Mouse (Mus musculus) MEL (cell line): Measurements from ENCODE around the gene Ap5z1. TPM values are rescaled to one million over a fixed set of nuclear protein-coding genes. Genes with fewer than 3 reads are reported as not detected.

Experiments used
- DNase-seq: peaks from one replicate; pipeline ENCODE4 v3.0.0; 2011; ENCODE audit warnings: low read depth, low spot score
- H3K27ac ChIP-seq: 2 replicates; pipeline ENCODE4 v1.5.1; 2012; ENCODE audit warnings: low read depth, mild to moderate bottlenecking, control low read depth, low read length, moderate library complexity; ENCODE audit not compliant: control insufficient read depth
- H3K27me3 ChIP-seq, 2 experiments: fragments of 150-350 bp in 1 of 2; sonication (generic) in 1 of 2; 2 replicates each; pipeline ENCODE4 v1.6.1; 2012; ENCODE audit warnings: low read length in 2 of 2, mild to moderate bottlenecking in 2 of 2, improper control_type of control experiment in 1 of 2, moderate library complexity in 1 of 2; ENCODE audit not compliant: insufficient read depth in 2 of 2, control insufficient read depth in 1 of 2
- H3K36me3 ChIP-seq, 2 experiments: 2 replicates each; pipeline ENCODE4 v1.6.1; 2012 to 2014; ENCODE audit warnings: low read length in 2 of 2, improper control_type of control experiment in 1 of 2, inconsistent platforms in 1 of 2, mild to moderate bottlenecking in 1 of 2; ENCODE audit not compliant: insufficient read depth in 2 of 2, control insufficient read depth in 1 of 2
- H3K4me1 ChIP-seq, 2 experiments: fragments of 150-350 bp in 1 of 2; sonication (generic) in 1 of 2; 2 replicates each; pipeline ENCODE4 v1.6.1; 2012; ENCODE audit warnings: low read length in 2 of 2, improper control_type of control experiment in 1 of 2, mild to moderate bottlenecking in 1 of 2; ENCODE audit not compliant: insufficient read depth in 2 of 2, control insufficient read depth in 1 of 2
- H3K4me3 ChIP-seq, 2 experiments: fragments of 150-350 bp in 1 of 2; sonication (generic) in 1 of 2; 2 replicates each; pipeline ENCODE4 v1.5.1; 2012; ENCODE audit warnings: low read depth in 2 of 2, low read length in 2 of 2, mild to moderate bottlenecking in 2 of 2, moderate library complexity in 2 of 2, control low read depth in 1 of 2, improper control_type of control experiment in 1 of 2; ENCODE audit not compliant: control insufficient read depth in 1 of 2, insufficient read depth in 1 of 2
- H3K79me2 ChIP-seq: 2 replicates; pipeline ENCODE4 v1.6.1; 2012; ENCODE audit warnings: mild to moderate bottlenecking, low read length, moderate library complexity; ENCODE audit not compliant: control insufficient read depth, poor library complexity, insufficient read depth
- H3K9ac ChIP-seq: 2 replicates; pipeline ENCODE4 v1.6.1; 2012; ENCODE audit warnings: low read depth, mild to moderate bottlenecking, control low read depth, low read length, moderate library complexity; ENCODE audit not compliant: control insufficient read depth, poor library complexity, severe bottlenecking
- H3K9me3 ChIP-seq: fragments of 150-350 bp; sonication (generic); replicated peaks from 2 replicates; pipeline ENCODE4 v1.6.1; 2012; ENCODE audit warnings: mild to moderate bottlenecking, low read length, improper control_type of control experiment, moderate library complexity; ENCODE audit not compliant: insufficient read depth
- CTCF ChIP-seq, 3 experiments: IDR thresholded peaks in 2 of 3; conservative IDR thresholded peaks in 1 of 3; 2 replicates each; pipeline ENCODE4 v1.5.1; 2011 to 2012; ENCODE audit warnings: low read length in 3 of 3, low read depth in 2 of 3, mild to moderate bottlenecking in 2 of 3, improper control_type of control experiment in 1 of 3, inconsistent platforms in 1 of 3, mixed read lengths in 1 of 3, moderate library complexity in 1 of 3; ENCODE audit not compliant: control insufficient read depth in 1 of 3, insufficient read depth in 1 of 3, poor library complexity in 1 of 3, severe bottlenecking in 1 of 3
- E2F4 ChIP-seq: IDR thresholded peaks from 2 replicates; pipeline ENCODE4 v1.6.1; 2011; ENCODE audit warnings: low read depth, low read length, improper control_type of control experiment, borderline replicate concordance
- ELF1 ChIP-seq: IDR thresholded peaks from 2 replicates; pipeline ENCODE4 v1.6.1; 2014; ENCODE audit warnings: low read depth, mild to moderate bottlenecking, inconsistent platforms, low read length, improper control_type of control experiment, moderate library complexity
- EP300 ChIP-seq, 2 experiments: IDR thresholded peaks; 2 replicates each; pipeline ENCODE4 v1.6.1; 2011; ENCODE audit warnings: improper control_type of control experiment in 2 of 2, low read length in 2 of 2, low read depth in 1 of 2, mild to moderate bottlenecking in 1 of 2
- ETS1 ChIP-seq: IDR thresholded peaks from 2 replicates; pipeline ENCODE4 v1.6.1; 2012; ENCODE audit warnings: low read depth, mild to moderate bottlenecking, inconsistent platforms, low read length, improper control_type of control experiment, moderate library complexity
- GATA1 ChIP-seq: IDR thresholded peaks from 2 replicates; pipeline ENCODE4 v1.6.1; 2011; ENCODE audit warnings: low read depth, low read length, improper control_type of control experiment
- JUND ChIP-seq: IDR thresholded peaks from 2 replicates; pipeline ENCODE4 v1.6.1; 2011; ENCODE audit warnings: low read depth, mild to moderate bottlenecking, improper control_type of control experiment, low read length
- MAFK ChIP-seq: IDR thresholded peaks from 2 replicates; pipeline ENCODE4 v1.6.1; 2011; ENCODE audit warnings: low read depth, mild to moderate bottlenecking, low read length, improper control_type of control experiment, borderline replicate concordance
- MAZ ChIP-seq: IDR thresholded peaks from 2 replicates; pipeline ENCODE4 v1.6.1; 2012; ENCODE audit warnings: low read depth, mild to moderate bottlenecking, inconsistent platforms, low read length, improper control_type of control experiment
- MEF2A ChIP-seq: IDR thresholded peaks from 2 replicates; pipeline ENCODE4 v1.6.1; 2014; ENCODE audit warnings: low read depth, mild to moderate bottlenecking, inconsistent platforms, low read length, improper control_type of control experiment; ENCODE audit not compliant: poor library complexity, insufficient replicate concordance, severe bottlenecking; ENCODE audit errors: extremely low read depth
- MXI1 ChIP-seq: IDR thresholded peaks from 2 replicates; pipeline ENCODE4 v1.6.1; 2011; ENCODE audit warnings: mild to moderate bottlenecking, low read depth, low read length, improper control_type of control experiment
- MYC ChIP-seq: IDR thresholded peaks from 2 replicates; pipeline ENCODE4 v1.6.1; 2011; ENCODE audit warnings: low read depth, mild to moderate bottlenecking, low read length, improper control_type of control experiment, moderate library complexity
- NELFE ChIP-seq: IDR thresholded peaks from 2 replicates; pipeline ENCODE4 v1.6.1; 2011; ENCODE audit warnings: low read depth, low read length, improper control_type of control experiment
- POLR2AphosphoS2 ChIP-seq: IDR thresholded peaks from 2 replicates; pipeline ENCODE4 v1.6.1; 2011; ENCODE audit warnings: low read length, improper control_type of control experiment
- POLR2AphosphoS5 ChIP-seq: IDR thresholded peaks from 2 replicates; pipeline ENCODE4 v1.6.1; 2012; ENCODE audit warnings: low read depth, borderline replicate concordance, mild to moderate bottlenecking, inconsistent platforms, low read length, moderate library complexity, mixed read lengths
- SIN3A ChIP-seq: IDR thresholded peaks from 2 replicates; pipeline ENCODE4 v1.6.1; 2012; ENCODE audit warnings: low read length, improper control_type of control experiment, inconsistent platforms
- USF2 ChIP-seq, 2 experiments: IDR thresholded peaks; 2 replicates each; pipeline ENCODE4 v1.6.1; 2011 to 2012; ENCODE audit warnings: improper control_type of control experiment in 2 of 2, low read length in 2 of 2, borderline replicate concordance in 1 of 2, inconsistent platforms in 1 of 2, low read depth in 1 of 2, mild to moderate bottlenecking in 1 of 2; ENCODE audit not compliant: insufficient read depth in 1 of 2
- ZC3H11A ChIP-seq: IDR thresholded peaks from 2 replicates; pipeline ENCODE4 v1.6.1; 2012; ENCODE audit warnings: low read depth, mild to moderate bottlenecking, inconsistent platforms, low read length, improper control_type of control experiment
- ZKSCAN1 ChIP-seq: IDR thresholded peaks from 2 replicates; pipeline ENCODE4 v1.6.1; 2012; ENCODE audit warnings: low read depth, mild to moderate bottlenecking, inconsistent platforms, low read length, improper control_type of control experiment, moderate library complexity
- ZNF384 ChIP-seq: IDR thresholded peaks from 2 replicates; pipeline ENCODE4 v1.6.1; 2012; ENCODE audit warnings: low read depth, mild to moderate bottlenecking, inconsistent platforms, low read length, improper control_type of control experiment
- polyA plus RNA-seq, 2 experiments: library from polyadenylated mRNA; stranded (reverse) in 1 of 2; unstranded in 1 of 2; fragments of >175 nt in 1 of 2; fragments of >200 nt in 1 of 2; gene quantifications; 2 replicates each; pipeline versions ENCODE4 v1.2.1 to v1.2.4; 2012; ENCODE audit warnings: low replicate concordance in 2 of 2, low read depth in 1 of 2; ENCODE audit not compliant: insufficient read length in 2 of 2, insufficient read depth in 1 of 2, missing spikeins in 1 of 2
- total RNA-seq: library from RNA; depleted of rRNA; stranded (reverse); fragments of 300-350 nt; gene quantifications from 2 replicates; pipeline ENCODE4 v1.2.3, GENCODE M21; 2012

Gene Ap5z1
- total and polyA plus RNA-seq, 3 experiments, result 4.4 to 13.5 TPM; not detected in 1

GRCm38 (mm10) chr5:142428691-142429090 is 35.1 kb upstream of the Ap5z1 start:
- Histone ChIP-seq H3K79me2 (no peaks in the 10 kb centered on the region), H3K4me3 (no peak overlapping the region), H3K27me3 (no peaks in the 10 kb centered on the region), H3K36me3 (no peaks in the 10 kb centered on the region), H3K9me3 (no peaks in the 10 kb centered on the region), H3K4me1 (no peaks in the 10 kb centered on the region; a peak in 1 of 4 replicates), H3K27ac (no peak overlapping the region), H3K9ac (no peak overlapping the region)
- TF ChIP-seq USF2 (IDR thresholded peaks at IDR 0.05; ENCODE audit: borderline replicate concordance in 1 of 2, insufficient read depth in 1 of 2, low read depth in 1 of 2, low read length in 2 of 2), result no peak
- no peak for TF ChIP-seq GATA1
- no peak for TF ChIP-seq POLR2AphosphoS5
- TF ChIP-seq ELF1, result no peak
- no peak for TF ChIP-seq SIN3A
- no peak for TF ChIP-seq NELFE
- TF ChIP-seq MYC, result no peak
- TF ChIP-seq JUND, result no peak
- TF ChIP-seq ZC3H11A, result no peak
- no peak for TF ChIP-seq POLR2AphosphoS2
- no peak for TF ChIP-seq ZKSCAN1
- TF ChIP-seq EP300 (IDR thresholded peaks at IDR 0.05; ENCODE audit: low read depth in 1 of 2, low read length in 2 of 2), result no peak
- TF ChIP-seq MAZ, result no peak
- TF ChIP-seq MAFK, result no peak
- no peak for TF ChIP-seq CTCF (IDR thresholded peaks at IDR 0.05 in 2 of 3, conservative IDR thresholded peaks at IDR 0.05 in 1 of 3; ENCODE audit: control insufficient read depth in 1 of 3, insufficient read depth in 1 of 3, low read depth in 2 of 3, low read length in 3 of 3, poor library complexity in 1 of 3, severe bottlenecking in 1 of 3)
- no peak for TF ChIP-seq ETS1
- no peak for TF ChIP-seq MEF2A
- DNase-seq, result no peak

DNA sequence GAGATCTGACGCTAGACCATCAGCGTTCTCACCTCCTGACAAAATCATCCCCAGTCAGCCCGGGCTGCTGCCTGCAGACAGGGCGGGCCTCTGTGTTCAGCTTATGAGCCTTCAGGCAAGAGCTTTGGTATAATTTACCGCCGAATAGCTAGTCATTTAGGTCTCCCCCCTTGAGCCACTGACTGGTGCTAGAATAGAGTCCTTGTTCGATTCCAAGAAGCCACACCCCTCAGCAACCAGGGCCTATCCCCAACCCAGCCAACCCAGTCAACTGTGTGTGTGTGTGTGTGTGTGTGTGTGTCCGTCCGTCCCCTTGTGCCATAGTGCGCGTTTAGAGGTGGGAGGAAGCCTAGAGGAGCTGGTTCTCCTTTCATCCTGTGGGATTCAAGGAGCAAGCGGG is 32.7 kb upstream of the Ap5z1 start:
- no peak overlapping the region for H3K27ac ChIP-seq
- no peaks in the 10 kb centered on the region; a peak in 1 of 4 replicates for H3K4me1 ChIP-seq
- no peak for DNase-seq
- no peaks in the 10 kb centered on the region for H3K27me3 ChIP-seq
- H3K4me3 ChIP-seq, result no peak overlapping the region
- H3K36me3 ChIP-seq, result no peaks in the 10 kb centered on the region
- H3K9ac ChIP-seq, result no peak overlapping the region
- H3K79me2 ChIP-seq, result no peaks in the 10 kb centered on the region
- no peaks in the 10 kb centered on the region for H3K9me3 ChIP-seq
- no peak for TF ChIP-seq E2F4
- no peak for TF ChIP-seq ZNF384
- no peak for TF ChIP-seq MXI1
- TF ChIP-seq, all 39 proteins: peak for 0
